Mouse (Mus musculus) olfactory bulb, adult 2 months (tissue): ENCODE results near the gene Elob. TPM values are rescaled to one million over a fixed set of nuclear protein-coding genes. Genes with fewer than 3 reads are reported as not detected.

Experiments used
- H3K27ac ChIP-seq: fragments of 200-500 bp; 2 replicates; pipeline ENCODE4 v1.5.1; 2012; ENCODE audit warnings: low read depth, low read length; ENCODE audit not compliant: insufficient read depth
- H3K4me1 ChIP-seq: fragments of 200-500 bp; 2 replicates; pipeline ENCODE4 v1.6.1; 2012; ENCODE audit warnings: low read length; ENCODE audit not compliant: control insufficient read depth, insufficient read depth
- H3K4me3 ChIP-seq: fragments of 200-500 bp; 2 replicates; pipeline ENCODE4 v1.5.1; 2012; ENCODE audit warnings: mild to moderate bottlenecking, low read depth, low read length, moderate library complexity; ENCODE audit not compliant: insufficient read depth
- CTCF ChIP-seq: fragments of 200-500 bp; IDR thresholded peaks from 2 replicates; pipeline ENCODE4 v1.5.1; 2012; ENCODE audit warnings: low read depth, mild to moderate bottlenecking, low read length, moderate library complexity; ENCODE audit not compliant: insufficient read depth
- POLR2A ChIP-seq: fragments of 200-500 bp; IDR thresholded peaks from 2 replicates; pipeline ENCODE4 v1.6.1; 2012; ENCODE audit warnings: mild to moderate bottlenecking, low read depth, low read length, moderate library complexity; ENCODE audit not compliant: insufficient read depth
- WGBS: fragments of 180-500 bp; shearing (Covaris S2); methylation state at CpG from one replicate; pipeline ENCODE4 v1.1.7; 2018; 5-methylcytosine and 5-hydroxymethylcytosine counted together
- polyA plus RNA-seq: library from polyadenylated mRNA; stranded (reverse); fragments of >200 nt; gene quantifications from 2 replicates; pipeline ENCODE4 v1.2.4, GENCODE M21; 2012; ENCODE audit warnings: low replicate concordance; ENCODE audit not compliant: missing spikeins, insufficient read depth, insufficient read length

Elob gene
- polyA plus RNA-seq, result not detected in 2 replicates

DNA sequence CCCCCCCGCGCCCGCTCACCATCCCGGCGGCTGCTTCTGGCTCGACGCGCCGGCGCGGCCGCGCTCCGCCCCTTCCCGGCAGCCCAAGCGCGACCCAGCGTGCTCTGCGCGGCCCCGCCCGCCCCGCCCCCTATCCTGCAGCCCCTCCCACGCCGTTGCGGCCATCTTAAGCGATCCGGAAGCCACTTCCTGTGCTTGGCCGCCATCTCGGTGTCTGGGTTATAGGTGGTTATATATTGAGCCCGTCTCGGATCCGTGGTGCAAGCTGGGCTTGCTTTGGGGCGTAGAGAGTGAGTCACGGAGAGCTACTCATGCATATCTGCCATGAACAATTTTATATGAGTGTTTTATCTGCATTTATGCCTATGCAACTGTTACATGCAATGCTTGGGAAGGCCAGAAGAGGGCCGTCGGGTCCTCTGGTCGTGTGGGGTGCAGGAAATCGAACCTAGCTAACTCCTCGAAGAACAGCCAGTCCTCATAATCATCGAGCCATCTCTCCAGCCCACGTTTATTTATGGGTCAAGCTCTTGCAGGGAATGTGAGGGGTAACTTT lies at the start of gene Elob:
TSS of gene Elob (minus strand) at position 73 of the 556 bp plus-strand sequence.
- peaks cover 3% of the 10 kb centered on the region for H3K4me1 ChIP-seq
- TF ChIP-seq POLR2A (peak; percentile 31; the same call in 1 of the 2 replicates), CTCF (peak; percentile 73; the same call in 1 of the 2 replicates)
- H3K27ac ChIP-seq, result peak within 1 kb of the TSS; percentile 98
- H3K4me3 ChIP-seq, result peak within 1 kb of the TSS; percentile 73
- WGBS, result under 1% methylated on average over 36 of the region's 42 CpGs

DNA sequence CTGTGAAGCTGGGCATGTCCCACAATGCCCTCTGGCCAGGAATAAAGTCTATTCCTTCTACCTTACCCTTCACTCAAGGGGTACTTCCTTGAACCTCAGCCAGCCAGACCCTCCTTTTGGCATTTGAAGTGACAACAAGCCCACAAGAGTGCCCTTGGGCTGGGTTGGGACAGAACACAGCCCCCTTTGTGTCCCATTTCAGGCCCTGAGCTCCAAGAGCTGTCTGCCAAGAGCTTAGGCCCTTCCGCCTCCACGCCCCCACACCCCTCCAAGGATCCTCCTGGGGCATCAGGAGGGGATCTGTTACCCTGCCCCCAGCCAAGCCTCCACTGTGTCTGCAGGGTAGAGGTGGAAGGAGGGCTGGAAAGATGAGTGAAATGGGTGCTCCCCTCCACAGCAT lies 48.2 kb upstream of the Elob start:
- Histone ChIP-seq H3K4me3 (no peak overlapping the region), H3K27ac (no peak overlapping the region), H3K4me1 (peaks cover 4% of the 10 kb centered on the region)
- 61% methylated on average over 2 of the region's 2 CpGs for WGBS
- no peak for TF ChIP-seq POLR2A
- TF ChIP-seq CTCF, result no peak

DNA sequence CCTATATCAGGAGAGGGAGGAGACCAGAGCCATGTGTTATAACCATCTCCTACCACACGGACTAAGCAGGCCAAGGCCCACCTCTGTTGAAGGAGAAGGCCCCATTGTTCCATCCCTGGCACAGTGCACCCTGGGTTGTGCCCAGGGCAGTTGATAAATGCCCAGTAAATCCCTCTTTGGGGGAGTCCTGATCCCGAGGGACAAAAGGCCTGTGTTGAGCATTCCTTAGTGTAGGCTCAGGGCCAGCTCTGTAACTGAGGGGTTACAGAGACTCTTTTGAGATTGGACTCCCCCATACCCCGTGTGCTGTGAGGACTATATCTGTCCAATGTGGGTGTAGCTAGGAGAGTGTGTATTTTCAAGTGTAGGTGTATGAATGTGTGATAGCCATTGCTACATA lies 47.8 kb upstream of the Elob start:
- 22% methylated on average over 3 of the region's 3 CpGs for WGBS
- Histone ChIP-seq H3K4me1 (peaks cover 4% of the 10 kb centered on the region), H3K27ac (no peak overlapping the region), H3K4me3 (no peak overlapping the region)
- TF ChIP-seq CTCF (no peak), POLR2A (no peak)

- H3K4me1 ChIP-seq, result peaks cover 4% of the 10 kb centered on the region
- no peak overlapping the region for H3K4me3 ChIP-seq
- WGBS, result 38% methylated on average over 8 of the region's 8 CpGs
- no peak for TF ChIP-seq POLR2A
- TF ChIP-seq CTCF, result no peak
- no peak overlapping the region for H3K27ac ChIP-seq
Observed at GRCm38 (mm10) chr17:23873884-23874856, 45.2 kb upstream of the Elob start.

GRCm38 (mm10) chr17:23868513-23868912 lies 39.6 kb upstream of the Elob start:
- no peaks in the 10 kb centered on the region for H3K4me1 ChIP-seq
- 90% methylated on average over 11 of the region's 11 CpGs for WGBS
- no peak overlapping the region for H3K4me3 ChIP-seq
- no peak for TF ChIP-seq CTCF
- no peak overlapping the region for H3K27ac ChIP-seq

DNA sequence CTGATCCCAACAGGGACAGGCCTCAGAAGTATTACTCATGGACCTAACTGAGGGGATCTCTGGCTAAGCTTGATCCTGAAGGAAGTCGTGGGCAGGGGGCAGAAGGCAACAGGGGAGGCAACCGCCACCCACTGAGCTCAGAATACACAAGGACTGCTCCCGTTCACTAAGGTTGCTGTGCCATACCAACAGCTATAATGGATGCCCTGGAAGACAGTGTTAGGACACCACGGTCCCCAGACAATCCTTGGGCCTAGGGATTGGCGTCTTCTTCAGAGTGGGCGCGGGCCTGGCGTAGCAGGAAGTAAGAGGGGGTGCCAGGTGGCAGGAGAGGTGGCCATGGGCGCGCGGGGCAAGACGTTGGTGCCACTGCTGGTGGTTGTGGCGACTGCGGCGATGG lies 38.8 kb upstream of the Elob start, which contains the start of gene Prss21:
TSS of gene Prss21 (plus strand) at position 301 of the 400 bp plus-strand sequence.
- no peaks in the 10 kb centered on the region for H3K4me1 ChIP-seq
- no peak within 1 kb of the TSS for H3K27ac ChIP-seq
- 92% methylated on average over 15 of the region's 15 CpGs for WGBS
- TF ChIP-seq CTCF, result no peak
- no peak for TF ChIP-seq POLR2A
- H3K4me3 ChIP-seq, result no peak within 1 kb of the TSS

- no peak overlapping the region for H3K27ac ChIP-seq
- TF ChIP-seq POLR2A (no peak), CTCF (no peak)
- H3K4me1 ChIP-seq, result no peaks in the 10 kb centered on the region
- H3K4me3 ChIP-seq, result no peak overlapping the region
- 78% methylated on average over 4 of the region's 4 CpGs for WGBS
Observed at GRCm38 (mm10) chr17:23862926-23863325, 34.0 kb upstream of the Elob start.

- TF ChIP-seq CTCF (no peak), POLR2A (no peak)
- Histone ChIP-seq H3K4me3 (no peak overlapping the region), H3K27ac (no peak overlapping the region), H3K4me1 (no peaks in the 10 kb centered on the region)
- 86% methylated on average over 2 of the region's 2 CpGs for WGBS
Observed at GRCm38 (mm10) chr17:23857913-23858312, 29.0 kb upstream of the Elob start.

DNA sequence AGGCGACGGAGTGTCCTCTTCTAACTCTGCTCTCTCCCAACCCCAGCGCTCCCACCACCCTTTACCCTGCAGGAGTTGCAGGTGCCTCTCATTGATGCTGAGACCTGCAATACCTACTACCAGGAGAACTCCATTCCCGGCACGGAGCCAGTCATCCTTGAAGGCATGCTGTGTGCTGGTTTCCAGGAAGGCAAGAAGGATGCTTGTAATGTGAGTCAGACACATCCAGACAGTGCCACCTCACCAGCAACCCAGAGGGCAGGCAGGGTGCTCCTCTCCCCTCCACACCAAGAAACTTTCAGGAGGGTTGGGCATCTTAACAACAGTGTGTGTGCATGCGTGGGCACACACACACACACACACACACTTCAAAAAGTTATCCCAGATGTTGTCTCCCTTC lies 28.3 kb upstream of the Elob start:
- Histone ChIP-seq H3K27ac (no peak overlapping the region), H3K4me1 (no peaks in the 10 kb centered on the region), H3K4me3 (no peak overlapping the region)
- TF ChIP-seq CTCF, result no peak
- TF ChIP-seq POLR2A, result no peak
- WGBS, result 90% methylated on average over 6 of the region's 6 CpGs
